Mouse (Mus musculus) lung, adult 18-20 months (tissue): ENCODE results near the gene Stk32c.

Experiments
- DNase-seq, 2 experiments: peaks; one replicate each; pipeline ENCODE4 v3.0.0; 2022; ENCODE audit warnings: mixed read lengths in 2 of 2

The Stk32c gene

DNA sequence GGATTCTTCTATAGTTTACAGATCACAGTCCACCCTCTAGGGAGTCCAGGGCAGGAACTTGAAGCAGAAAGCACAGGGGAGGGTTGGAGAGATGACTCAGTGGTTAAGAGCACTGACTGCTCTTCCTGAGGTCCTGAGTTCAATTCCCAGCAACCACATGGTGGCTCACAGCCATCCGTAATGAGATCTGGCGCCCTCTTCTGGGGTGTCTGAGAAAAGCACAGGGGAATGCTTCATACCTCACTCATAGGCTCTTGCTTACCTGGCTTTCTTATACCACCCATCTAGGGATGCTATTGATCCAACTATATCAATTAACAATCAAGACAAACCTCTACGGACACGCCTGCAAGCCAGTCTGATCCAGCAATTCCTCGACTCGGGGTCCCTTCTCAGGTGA is 21.5 kb downstream of the Stk32c start:
- DNase-seq, result no peak

DNA sequence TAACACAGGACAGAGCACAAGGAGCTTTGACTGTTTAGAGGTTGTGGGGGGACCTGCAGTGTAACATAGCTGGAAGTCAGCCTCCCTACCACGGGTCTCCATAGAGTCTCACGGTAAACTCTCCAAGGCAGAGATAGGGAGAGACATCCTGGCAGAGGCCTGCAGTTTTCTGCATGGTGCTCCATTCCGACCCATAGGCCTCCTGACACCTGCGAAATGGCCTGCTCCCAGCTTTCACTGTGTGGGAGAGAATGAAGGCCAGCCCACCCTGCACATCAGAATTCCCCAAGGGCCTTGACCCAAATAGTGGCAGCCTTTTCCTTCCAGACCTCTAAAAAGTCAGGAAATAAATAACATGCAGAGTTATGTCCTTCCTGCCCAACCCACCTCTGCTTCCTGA is 22.5 kb downstream of the Stk32c start:
- no peak for DNase-seq

DNA sequence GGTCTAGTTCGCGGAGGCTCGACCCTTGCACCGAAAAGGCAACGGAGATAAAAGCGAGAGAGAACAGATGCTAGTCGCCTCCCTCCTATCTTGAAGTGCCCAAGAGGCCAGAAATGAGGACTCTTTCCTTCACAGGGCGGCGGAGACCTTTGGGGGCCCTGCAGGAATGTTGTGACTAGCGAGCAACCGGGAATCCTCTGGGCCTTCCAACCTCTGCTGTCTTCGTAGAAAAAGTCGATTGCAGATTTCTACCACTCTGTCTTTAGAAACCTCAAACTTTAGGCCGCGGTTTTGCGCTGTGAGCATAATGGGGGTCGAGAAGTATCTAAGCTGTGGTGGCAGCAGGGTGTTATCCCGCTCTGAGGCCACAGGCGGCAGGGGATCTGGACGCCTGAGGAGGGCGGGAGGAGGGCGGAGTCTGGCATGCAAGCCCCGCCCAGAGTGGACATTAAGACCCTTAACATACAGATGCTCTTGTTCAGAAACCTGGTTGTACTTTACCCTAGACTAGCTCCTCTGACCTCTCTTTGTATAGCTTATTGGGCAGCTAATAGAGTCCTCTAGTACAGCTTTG is 24.4 kb downstream of the Stk32c start:
- no peak for DNase-seq

DNA sequence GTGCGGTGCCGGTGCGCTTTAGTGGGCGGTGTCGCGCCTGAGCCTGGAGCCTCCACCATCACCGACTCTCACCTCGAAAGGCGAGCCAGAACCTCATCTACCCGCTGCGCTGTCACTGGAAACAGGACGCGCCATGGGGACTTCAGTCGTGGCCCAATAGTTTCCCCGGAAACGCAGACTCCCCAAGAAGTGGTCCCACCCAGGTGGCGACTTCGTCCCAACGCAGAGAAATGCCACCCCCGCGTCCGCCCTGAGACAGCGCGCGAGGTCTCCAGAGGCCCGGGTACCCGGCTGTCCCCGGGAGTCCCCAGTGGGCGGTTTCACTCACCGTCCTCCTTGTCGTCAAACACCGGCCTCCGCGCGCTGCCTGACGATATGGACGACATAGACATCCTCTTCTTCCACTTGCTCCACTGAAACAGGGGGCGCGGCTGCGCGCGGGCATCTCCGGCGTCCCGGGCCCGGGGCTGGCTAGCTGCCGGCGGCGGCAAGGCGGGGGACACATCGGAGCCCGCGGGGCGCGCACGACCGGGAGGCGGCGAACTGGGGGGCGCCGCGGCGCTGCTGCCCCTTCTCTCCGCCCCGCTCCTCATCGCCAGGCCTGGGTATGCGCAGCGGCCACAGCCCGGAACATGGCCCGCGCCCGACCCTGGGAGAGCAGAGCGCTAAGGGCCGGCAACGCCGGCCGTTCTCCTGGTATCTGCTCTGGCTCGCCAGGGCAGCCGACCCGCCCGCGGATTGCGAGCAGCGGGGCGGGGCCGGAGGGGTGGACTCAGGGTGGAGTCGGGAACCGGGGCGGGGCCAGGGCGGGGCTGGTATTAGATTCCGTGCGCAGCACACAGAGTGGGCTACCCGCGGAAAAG is 25.1 kb downstream of the Stk32c start:
- peak; percentile 67 for DNase-seq

DNA sequence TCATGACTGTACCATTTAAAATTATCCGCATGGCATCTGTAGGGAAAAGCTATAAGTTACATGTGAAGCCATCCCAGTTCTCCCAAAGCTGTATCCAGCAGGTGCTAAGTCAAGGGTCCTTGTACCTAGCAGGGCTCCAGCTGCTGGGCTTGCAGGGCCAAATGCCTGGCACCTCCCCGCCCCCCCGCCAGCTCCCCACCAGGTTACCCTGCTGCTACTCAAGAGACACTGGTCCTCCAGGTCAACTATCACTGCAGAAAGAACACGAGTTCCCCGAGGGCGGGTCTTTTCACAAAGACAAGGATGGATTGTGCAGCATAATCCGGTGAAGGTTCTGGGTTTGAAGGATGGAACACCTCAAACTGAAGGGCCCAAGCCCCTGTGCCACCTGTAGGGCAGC is 25.8 kb downstream of the Stk32c start:
- DNase-seq, result no peak

DNA sequence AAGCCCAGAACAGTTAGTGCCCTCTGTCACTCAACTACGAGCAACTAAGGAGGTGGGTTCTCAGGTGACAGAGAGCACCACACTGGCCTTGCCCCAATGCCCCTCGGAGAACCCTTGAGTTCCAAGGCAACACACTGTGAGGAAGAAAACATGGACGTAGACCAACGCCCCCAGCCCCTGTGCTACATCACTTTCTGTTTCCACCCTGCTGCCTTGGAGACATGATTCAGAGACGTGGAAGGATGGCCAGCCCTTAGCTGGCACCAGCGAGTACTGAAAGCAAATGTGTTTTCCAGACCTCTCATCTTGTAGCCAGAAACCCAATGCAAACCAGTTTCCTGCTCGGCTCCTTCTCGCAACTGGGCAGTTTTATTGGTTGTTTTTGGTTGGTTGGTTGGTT is 26.7 kb downstream of the Stk32c start:
- no peak for DNase-seq

DNA sequence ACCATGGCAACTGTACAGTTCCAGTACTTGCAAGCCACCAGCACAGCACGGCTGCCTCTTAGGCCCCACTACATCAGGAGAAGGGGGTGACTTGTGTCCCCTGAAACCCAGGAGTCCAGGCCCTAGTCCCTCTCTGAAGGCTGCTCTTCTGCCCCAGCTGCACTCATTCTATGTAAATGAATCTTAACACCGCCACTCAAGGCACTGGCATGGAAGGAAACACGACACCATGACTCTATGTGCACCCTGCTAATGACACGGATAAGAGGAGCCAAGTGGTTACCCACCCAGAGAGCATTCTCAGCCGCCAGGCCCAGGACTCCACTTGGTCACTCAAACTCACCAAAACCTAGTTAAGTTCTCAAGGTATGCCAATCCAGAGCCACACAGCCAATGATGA is 27.1 kb downstream of the Stk32c start:
- DNase-seq, result no peak

DNA sequence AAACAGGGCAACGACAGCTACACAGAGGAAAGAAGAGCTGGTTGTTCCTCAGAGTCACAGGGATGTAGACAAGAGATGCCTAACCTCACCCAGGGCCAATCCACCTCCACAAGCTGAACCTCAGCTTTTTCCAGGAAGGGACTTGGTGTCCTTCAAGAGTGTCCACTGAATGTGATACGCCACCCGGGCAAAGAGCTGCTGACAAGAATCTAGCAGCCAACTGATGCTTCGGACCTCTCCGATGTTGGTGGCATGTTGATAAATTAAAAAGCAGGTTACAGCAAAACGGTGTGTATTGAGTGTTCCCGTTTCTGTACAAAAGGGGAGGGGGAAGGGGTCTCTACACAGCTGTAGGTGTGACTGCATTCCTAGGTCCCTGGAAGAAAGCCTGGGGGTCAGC is 28.3 kb downstream of the Stk32c start:
- DNase-seq, result no peak

DNA sequence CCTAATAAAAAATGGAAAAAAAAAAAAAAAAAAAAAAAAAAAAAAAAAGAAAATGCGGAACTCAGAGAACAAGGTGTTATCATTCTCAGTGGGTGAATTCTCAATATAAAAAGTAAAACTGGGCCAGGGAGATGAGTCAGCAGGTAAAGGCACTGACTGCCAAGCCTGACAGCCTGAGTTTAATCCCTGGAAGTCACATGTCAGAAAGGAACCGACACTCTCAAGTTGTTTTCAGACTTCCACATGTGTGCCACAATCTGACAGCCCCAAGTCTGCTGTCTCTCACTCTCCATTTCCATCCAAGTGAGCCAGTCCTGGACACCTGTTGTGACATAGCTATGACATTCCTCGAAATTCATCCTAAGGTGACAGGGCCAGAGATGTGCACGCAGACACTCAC is 28.7 kb downstream of the Stk32c start:
- DNase-seq, result no peak

DNA sequence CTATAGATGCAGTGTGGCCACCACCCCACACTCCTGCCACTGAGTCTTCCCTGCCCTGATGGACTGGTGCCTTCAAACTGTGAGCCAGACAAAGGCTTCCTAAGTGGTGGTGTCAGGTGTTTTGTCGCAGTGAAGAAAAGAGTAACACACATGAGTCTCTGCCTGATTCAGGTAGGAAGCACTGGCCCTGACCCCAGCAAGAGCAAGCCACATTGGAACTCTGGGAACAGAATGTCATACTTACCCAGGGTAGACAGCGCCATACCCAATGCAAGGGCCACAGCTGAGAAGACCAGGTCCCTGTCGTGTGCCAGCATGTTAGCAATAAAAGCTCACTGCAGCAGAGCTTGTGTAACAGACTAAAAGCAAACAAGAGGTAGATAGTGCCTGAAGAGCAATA is 33.0 kb downstream of the Stk32c start:
- no peak for DNase-seq

DNA sequence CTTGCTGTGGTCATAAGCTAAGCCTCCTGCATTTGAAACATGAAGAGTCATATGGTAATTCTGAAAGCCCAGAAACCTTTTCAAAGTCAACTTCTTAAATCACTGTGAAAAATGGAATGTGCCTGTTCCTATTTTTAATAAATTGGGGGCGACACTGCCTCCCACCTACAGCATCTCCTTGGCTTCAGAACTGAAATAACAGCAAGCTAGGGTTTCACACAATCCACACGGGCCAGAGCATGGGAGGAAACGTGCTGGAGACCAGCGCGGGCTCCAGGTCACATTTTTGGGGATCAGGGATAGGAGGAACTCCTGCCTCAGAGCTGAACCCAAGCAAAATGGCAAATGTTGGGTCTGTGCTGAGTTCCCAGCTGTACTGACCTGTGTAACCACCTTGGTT is 33.8 kb downstream of the Stk32c start:
- no peak for DNase-seq

DNA sequence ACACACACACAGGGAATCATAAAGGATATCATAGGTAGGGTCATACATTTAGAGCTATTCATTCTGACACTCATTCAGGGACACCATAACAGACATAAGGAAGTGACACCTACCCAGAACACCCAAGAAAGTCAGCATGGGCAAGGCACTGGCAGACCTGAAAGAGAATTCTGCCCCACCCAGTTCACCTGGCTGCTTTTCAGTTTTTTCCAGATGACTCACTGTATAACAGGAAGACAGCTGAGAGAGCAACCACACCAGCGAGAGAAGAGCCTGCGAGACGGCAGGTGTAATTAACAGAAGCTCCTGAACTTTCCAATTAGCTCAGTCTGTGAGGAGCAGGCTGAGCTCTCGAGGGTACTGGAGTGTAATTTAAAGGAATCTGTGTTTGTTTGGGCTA is 44.0 kb downstream of the Stk32c start:
- DNase-seq, result no peak

DNA sequence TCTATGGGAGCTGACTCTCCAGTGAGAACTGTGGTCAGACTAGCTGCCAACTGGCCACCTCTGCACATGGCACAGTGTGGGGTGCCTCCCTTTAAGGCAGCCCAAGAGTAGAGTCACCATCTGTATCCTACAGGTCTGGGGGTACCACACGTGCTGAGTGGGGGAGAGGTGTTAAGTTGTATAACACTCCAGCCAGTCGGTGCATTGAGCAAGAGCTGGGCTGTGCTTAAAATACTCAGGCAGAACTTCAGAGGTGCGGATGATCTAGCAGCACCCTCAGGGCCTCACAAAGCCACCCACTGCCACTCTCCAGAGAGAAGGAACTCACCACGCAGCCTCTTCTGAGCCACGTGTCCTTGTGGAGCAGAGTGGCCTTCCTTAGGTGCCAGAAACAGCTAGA is 48.7 kb downstream of the Stk32c start:
- no peak for DNase-seq

DNA sequence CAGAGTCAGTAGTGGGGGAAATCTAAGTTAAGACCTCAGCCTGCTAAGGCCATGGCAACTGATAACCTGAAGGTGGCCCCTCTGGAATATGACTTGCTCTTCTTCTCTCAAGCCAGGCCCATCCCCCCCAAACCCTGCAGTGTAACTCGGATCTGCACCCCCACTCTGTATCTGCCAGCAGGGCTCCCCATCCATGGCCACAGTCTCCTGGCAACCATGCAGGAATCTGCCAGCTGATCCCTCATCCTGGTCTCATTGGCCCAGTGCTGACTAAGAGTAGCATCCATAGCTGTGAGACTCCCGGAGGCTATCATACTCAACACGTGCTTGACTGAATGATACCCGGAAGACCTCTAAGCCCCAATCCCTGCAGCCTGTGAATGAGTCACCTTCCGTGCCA is 54.2 kb downstream of the Stk32c start:
- DNase-seq, result no peak

DNA sequence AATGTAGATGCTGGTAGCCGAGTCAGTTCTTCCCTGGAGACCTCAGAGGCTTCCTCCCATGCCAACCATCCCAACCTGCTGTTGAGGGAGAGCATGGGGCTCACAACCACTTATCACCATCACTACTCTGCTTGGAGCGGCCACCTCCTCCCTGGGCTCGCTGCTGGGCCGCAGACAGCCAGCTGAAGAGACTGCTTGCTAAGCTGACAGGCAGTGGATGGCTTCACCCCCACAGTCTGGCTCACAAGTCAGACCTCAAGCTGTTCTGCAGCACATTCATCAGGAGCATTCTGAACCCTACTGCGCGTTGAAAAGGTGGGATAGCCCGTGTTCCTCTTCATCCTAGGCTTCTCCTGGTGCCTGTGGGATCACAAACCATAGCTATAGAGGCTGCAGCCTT is 54.6 kb downstream of the Stk32c start:
- no peak for DNase-seq

DNA sequence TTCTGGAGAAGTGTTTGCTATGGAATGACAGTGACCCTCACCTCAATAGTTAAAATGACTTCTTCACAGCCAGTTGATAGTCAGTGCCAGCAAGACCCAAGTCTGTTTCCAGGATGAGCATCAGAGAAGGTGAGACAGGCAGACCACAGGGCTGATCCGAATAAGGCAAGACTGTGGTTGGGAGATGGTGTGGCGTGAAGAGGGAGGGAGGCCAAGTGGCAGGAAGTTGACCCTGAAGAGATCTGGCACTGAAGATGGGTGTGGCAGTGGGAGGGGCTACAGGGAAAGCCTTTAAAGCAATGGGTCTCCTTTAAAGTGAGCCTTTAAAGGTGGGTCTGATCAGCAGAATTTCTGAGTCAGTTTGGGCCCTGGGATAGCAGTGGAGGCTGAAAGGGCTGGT is 55.6 kb downstream of the Stk32c start:
- DNase-seq, result no peak

DNA sequence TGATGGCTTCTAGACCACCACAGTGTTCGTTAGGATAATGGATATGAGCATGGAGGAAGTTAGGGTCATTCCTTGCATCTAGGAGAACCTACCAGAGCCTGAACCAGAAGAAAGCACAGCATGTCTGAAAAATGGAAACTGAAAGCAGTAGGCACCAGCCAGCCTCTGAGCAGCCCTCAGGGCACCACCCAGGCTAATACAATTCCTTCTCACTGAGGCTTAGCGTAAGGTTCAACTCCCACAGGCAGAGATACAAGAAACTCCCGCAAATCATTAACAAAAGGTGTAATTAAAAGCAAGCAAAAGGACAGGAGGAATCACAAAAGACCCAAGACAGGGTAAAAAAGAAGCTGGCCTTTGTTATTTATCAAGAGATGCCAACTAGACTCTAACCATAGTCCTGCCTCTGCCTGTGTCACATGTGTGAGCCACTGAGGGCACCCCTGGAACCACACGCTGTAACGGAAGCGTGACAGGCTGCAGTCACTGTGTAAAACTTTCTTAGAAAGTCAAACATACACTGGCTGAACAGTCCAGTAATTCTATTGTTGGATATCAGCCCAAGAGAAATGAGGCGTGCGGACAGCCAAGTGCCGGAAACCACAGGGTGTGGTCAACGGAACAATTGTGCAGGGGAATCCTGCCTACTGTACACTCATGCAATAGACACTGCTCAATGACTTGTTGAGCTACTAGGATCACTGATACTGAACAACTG is 56.6 kb downstream of the Stk32c start:
- DNase-seq, result peak; percentile 27 to 49

DNA sequence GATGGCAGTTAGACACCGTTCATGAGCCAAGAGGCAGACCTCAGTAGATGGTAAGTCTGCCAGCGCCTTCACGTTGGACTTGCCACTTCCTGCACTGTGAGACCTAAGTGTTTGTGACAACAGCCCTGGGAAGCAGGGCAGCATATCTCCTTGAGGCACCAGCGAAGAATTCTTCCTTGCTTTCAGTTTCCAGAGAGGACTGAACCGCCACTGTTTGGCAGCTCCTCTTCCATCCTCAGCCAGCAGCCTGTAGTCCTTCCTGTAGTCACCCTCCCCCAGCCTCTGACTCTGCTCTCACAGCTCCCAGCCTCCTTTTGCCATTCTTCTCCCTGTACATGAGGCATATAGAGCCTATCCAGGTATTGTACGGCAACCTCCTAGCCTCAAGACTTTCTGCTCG is 60.2 kb downstream of the Stk32c start:
- DNase-seq, result no peak

DNA sequence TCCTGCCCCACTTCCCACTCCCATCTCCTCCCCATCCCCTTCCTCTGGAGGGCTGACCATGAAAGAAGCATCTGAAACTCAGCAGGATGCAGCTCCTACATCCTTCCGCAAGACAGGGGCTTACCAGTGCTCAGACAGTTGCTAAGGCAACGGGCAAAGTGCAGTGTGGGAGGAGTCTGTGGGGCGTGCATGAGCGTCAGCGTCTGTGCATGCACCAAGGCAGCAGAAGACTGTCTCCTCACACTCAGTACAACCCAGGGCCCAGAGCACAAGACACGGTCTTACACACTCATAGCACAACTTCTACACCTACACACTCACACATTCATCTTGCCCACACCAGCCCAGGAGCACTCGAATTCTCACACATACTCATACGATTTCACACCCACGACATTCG is 62.0 kb downstream of the Stk32c start:
- no peak for DNase-seq

DNA sequence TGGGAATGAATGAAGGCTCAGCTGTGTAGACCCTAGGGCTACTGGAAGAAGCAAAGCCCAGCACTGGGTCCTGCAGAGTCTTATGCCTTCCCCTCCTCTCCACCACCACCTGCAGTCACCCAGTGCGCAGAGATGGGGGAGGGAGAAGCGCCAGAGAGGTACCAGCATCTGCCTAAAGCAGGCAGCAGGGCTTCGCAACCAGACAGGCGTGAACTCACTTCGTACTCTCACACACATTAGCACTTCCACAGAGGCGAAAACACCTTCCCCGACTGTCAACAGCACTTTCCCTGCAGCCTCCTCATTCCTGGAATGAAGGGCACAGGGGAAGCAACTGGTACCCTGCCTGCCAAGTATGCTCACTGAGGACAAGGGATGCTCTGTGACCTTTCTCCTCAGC is 63.7 kb downstream of the Stk32c start:
- no peak for DNase-seq

DNA sequence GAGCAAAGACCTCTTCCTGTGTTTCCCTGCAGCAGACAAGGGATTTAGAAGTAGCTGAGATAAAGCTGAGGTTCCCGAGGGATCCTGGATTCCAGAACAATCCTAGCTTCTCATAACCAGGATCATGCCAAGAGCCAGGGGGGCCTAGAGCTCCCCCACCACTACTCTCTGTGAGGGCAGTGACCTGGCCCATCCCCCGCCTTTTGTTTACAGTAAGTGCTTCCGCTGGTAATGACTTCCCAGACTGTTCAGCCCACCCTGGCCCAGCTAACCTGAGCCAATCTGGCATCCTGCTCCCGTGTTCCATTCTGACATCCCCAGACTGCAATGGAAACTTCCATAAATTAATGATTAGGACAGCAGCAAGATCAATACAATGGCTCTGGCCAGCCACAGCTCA is 65.7 kb downstream of the Stk32c start:
- DNase-seq, result no peak

DNA sequence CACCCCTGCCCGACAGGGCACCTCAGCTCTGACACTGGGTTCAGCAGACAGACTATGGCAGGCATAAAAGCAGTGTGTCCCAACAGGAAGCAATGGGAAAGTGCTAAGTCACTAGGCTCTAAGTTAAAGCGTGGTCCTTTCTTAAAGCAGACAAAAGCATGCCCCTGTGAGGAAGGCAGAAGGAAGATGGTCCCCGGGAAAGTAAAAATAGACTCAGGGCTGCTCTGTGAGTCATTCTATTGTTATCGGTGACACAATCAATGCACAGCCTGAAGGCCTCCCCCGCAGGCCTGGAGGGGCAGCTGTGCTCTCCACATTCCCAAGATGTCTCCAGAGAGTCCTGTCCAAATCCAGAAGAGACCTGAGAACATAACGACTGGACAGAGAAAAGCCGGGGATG is 67.2 kb downstream of the Stk32c start:
- no peak for DNase-seq

DNA sequence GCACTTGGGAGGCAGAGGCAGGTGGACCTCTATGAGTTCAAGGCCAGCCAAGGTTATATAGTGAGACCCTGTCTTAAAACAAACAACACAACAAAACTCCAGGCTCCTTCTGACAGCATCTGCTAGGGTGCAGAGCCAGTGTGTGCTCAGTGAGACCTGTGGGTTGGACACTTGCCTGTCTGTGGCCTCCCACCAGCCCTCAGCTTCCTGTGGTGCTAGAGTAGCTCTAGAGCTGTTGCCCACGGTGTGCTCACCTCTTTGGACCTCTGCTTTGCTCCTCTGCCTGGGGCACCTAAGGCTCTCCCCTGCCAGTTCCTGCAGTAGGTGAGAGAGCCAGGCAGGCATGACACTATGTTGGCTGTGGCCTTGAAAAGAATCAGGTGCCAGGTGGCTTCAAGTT is 69.3 kb downstream of the Stk32c start:
- DNase-seq, result no peak

DNA sequence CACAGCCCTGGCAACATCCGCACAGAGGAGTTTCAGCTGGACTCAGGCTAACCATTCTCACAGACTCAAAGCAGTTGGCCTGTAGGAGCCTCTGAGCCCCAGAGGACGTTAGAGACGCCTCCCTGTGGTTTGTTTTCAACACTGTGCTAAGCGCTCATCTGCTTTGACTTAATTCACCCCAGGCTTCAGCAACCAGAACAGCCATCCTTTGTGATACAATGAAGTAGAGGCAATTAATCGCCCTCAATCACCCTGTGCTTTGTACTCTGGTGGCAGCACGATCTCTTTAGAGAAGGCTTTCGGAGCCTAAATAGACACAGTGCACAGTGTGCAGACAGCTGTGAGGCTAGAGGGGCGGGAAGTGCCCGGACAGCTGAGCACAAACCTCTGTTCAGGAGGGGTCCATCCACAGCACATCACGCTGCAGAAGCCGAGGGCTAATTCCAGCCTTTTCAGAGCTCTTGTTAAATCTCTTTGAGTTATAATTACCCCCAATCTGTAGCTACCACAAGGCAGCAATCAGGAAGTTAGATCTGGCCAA is 73.1 kb downstream of the Stk32c start:
- no peak for DNase-seq
